Mouse (Mus musculus): ENCODE measurements around the gene Tmem200b.

The Tmem200b gene

GRCm38 (mm10) chr4:131921461-131922346 lies at the start of gene Tmem200b:
TSS of gene Tmem200b (plus strand) at chr4:131921771.
- DNase-seq (ENCODE audit: low spot score in 2 of 2): no peak

DNA sequence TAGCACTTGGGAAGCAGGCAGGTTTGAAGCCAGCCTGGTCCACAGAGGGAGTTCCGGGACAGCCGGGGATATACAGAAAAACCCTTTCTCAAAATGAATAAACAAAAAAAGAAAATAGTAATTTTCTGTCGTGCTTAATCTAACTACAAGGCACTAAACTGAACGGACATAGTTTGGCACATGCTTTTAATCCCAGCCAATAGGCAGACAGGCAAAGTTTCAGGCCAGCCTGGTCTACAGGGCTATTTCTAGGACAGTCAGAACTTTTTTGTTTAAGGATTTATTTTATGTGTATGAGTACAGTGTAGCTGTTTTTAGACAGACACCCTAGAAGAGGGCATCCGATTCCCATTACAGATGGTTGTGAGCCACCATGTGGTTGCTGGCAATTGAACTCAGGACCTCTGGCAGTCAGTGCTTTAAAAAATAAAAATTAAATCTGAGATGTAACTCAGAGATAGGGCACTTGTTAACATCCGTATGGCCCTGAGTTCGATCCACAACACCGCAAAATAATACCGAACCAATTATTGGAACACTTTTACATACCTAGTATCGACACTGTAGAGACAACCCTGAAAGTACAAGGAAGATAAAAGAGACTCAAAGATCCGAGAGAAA lies 48.8 kb upstream of the Tmem200b start:
- no peak for DNase-seq (ENCODE audit: low spot score in 2 of 2)

- peak; percentile 79 to 89 for DNase-seq (ENCODE audit: low spot score in 2 of 2)
Observed at GRCm38 (mm10) chr4:131873293-131874168, 48.0 kb upstream of the Tmem200b start, which contains the start of gene Srsf4. TSS of gene Srsf4 (plus strand) at chr4:131873617.

- no peak for DNase-seq (ENCODE audit: low spot score in 2 of 2)
Observed at GRCm38 (mm10) chr4:131874169-131874536, 47.4 kb upstream of the Tmem200b start.

- no peak for DNase-seq (ENCODE audit: low spot score in 2 of 2)
Observed at GRCm38 (mm10) chr4:131874567-131874966, 47.0 kb upstream of the Tmem200b start.

- DNase-seq (ENCODE audit: low spot score in 2 of 2): no peak
Observed at GRCm38 (mm10) chr4:131875242-131875641, 46.3 kb upstream of the Tmem200b start.

- no peak for DNase-seq (ENCODE audit: low spot score in 2 of 2)
Observed at GRCm38 (mm10) chr4:131876836-131877235, 44.7 kb upstream of the Tmem200b start.

GRCm38 (mm10) chr4:131879692-131880091 lies 41.9 kb upstream of the Tmem200b start:
- no peak for DNase-seq (ENCODE audit: low spot score in 2 of 2)

DNA sequence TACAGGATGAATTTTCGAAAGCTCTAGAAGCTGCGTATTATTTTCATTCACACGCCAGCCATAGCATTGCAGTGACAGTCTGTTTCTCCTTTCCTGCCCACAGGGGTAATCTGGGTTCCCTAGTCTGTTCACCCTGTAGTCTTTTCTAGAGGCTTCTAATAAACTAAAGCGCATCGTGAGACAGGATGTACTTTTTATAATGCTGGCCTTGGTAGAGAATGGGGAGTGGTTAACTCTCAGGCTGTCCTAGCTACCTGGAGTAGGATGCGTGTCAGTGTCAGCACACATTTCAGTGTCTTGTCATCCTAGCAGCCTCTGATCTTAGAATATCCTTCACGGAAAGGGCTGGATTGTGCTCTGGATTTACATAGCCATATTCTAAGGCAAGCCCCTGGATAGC lies 40.3 kb upstream of the Tmem200b start:
- DNase-seq (ENCODE audit: low spot score in 2 of 2): no peak

DNA sequence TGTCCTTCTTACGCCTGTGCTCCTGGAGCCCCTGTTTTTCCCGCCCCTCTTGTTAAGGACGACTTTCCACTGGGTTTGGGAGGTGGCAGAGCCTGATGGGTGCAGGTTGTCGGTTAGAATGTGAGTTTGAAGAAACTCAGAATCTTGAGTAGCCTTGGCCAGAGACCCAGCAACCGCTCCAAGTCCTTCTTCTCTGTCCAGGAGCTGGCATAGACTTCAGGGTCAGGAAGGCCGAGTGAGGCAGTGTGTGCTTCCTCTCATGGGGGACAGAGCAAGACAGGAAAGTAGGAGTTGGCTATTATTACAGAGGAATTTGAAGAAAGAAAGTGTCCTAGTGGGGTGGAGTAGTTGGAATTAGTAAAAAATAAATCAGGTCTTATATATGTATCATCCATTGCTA lies 38.0 kb upstream of the Tmem200b start:
- no peak for DNase-seq (ENCODE audit: low spot score in 2 of 2)

- no peak for DNase-seq (ENCODE audit: low spot score in 2 of 2)
Observed at GRCm38 (mm10) chr4:131885376-131885775, 36.2 kb upstream of the Tmem200b start.

GRCm38 (mm10) chr4:131888564-131888963 lies 33.0 kb upstream of the Tmem200b start:
- DNase-seq (ENCODE audit: low spot score in 2 of 2): no peak

DNA sequence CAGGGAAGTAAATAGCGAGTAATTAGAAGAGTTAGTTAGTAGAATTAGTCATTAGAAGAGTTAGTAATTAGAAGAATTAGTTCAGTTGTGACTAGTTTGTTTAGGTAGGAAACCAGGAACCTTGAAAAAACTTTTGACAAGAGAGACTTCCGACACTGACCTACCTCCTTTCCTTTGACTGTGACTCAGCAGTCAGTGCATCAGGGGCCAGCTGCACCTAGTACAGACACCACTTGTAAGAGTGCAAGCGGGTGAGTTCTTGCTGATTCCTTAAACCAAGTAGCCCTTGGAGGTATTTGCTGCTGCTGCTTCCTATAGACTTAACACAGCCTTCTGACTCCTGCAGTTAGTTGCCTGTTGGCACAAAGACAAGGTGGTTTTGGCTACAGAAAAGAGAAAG lies 30.9 kb upstream of the Tmem200b start:
- DNase-seq (ENCODE audit: low spot score in 2 of 2): no peak

DNA sequence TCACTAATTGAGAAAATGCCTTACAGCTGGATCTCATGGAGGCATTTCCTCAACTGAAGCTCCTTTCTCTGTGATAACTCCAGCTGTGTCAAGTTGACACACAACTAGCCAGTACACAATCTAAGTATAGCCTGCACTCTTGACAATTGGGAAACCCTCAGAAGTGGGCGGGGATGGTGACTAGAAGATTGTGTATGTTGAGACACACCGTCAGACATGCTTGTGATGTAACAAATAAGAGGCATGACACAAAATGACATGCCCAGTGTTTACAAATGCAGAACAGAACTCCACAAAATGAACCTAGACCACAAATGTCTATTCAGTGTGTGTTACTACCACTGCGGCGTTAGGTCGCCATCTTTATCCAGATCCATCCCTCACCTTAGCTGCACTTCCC lies 24.5 kb upstream of the Tmem200b start:
- no peak for DNase-seq (ENCODE audit: low spot score in 2 of 2)

DNA sequence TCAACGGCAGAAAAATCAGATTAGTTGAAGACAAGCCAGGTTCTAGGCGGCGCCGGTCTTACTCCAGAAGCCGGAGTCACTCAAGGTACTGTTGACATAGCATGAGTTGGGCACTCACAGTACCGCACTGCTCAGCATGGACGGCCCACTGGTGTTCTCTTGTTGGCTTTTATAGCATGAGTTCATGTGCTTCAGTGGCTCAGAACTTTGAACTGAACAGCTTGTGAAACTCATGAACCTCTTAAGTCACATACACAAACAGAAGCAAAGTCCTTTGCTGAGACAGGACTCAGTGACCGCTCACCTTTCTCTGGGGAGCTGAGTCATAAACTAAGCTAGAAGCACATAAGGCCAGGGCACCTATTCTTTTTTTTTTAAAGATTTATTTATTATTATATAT lies 23.8 kb upstream of the Tmem200b start:
- DNase-seq (ENCODE audit: low spot score in 2 of 2): no peak

GRCm38 (mm10) chr4:131898503-131899179 lies 22.9 kb upstream of the Tmem200b start:
- no peak for DNase-seq (ENCODE audit: low spot score in 2 of 2)

- no peak for DNase-seq (ENCODE audit: low spot score in 2 of 2)
Observed at GRCm38 (mm10) chr4:131899180-131899554, 22.4 kb upstream of the Tmem200b start.

DNA sequence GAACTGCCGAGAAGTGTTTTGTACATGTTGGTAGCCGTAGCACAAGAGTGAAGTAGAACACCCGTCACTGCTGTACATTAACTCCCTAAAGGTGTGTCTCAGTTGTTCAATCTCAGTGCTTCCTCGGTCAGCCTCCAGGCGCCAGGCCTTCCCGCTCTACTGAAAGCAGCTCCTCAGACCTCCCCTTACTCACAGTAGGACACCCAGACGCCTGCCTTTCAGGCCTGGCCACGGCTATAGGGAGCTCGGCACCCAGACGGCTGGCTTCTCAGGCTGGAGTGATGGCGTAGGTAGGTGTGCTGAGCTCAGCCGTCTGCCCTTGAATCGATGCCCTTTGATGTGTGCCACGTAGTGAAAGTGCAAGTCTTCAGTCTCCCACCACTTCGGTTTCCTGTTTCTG lies 20.5 kb upstream of the Tmem200b start:
- DNase-seq (ENCODE audit: low spot score in 2 of 2): no peak

DNA sequence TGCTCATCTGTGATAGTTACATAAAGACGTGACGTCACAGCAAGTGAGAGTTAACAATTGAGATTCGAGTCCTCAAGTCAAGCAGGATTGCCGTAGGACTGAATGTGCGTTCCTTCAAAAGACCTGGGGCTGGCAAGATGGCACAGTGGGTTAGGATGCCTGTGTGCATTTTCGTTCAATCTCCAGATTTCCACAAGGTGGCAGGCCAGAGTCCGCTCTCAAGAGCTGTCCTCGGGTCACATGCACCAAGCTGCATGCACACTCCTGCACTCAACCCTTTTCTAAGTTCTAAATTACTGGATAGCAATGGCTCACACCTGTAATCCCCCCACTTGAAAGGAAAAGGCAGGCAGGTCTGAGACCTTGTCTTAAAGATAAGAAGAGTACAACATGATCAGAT lies 17.1 kb upstream of the Tmem200b start:
- no peak for DNase-seq (ENCODE audit: low spot score in 2 of 2)

DNA sequence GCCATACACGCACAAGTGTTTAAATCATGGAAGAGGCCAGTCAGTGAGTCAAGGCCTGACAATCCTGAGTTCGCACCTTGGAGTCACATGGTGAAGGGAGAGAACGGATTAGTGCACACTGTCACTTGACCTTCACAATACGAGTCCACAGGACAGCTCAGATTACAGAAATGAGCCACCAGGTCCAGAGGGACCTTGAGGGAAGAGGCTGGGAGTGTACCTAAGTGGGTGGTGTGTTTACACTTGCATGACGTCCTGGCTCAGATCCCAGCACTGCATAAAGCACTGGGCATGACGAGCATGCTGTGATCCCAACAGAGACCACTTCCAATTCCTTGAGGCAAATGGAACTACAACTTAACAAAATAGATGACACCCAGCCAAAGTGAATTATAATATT lies 15.1 kb upstream of the Tmem200b start:
- no peak for DNase-seq (ENCODE audit: low spot score in 2 of 2)

- no peak for DNase-seq (ENCODE audit: low spot score in 2 of 2)
Observed at GRCm38 (mm10) chr4:131907912-131908311, 13.7 kb upstream of the Tmem200b start.

Data from urinary bladder, adult 18-20 months (tissue).